Mouse (Mus musculus): ENCODE results near the gene Pgbd5. TPM values are rescaled to one million over a fixed set of nuclear protein-coding genes. Genes with fewer than 3 reads are reported as not detected.

The Pgbd5 gene
- polyA plus RNA-seq, 2 experiments from 2014 or later: not detected

GRCm38 (mm10) chr8:124391191-124391590, 48.3 kb downstream of the Pgbd5 start:
- no peak for ATAC-seq

- no peak for ATAC-seq
Measured at GRCm38 (mm10) chr8:124389495-124389894, 50.0 kb downstream of the Pgbd5 start.

GRCm38 (mm10) chr8:124386225-124386899, 53.1 kb downstream of the Pgbd5 start:
- no peak for ATAC-seq

- ATAC-seq: no peak
Measured at GRCm38 (mm10) chr8:124384336-124384735, 55.1 kb downstream of the Pgbd5 start.

GRCm38 (mm10) chr8:124382235-124382634, 57.2 kb downstream of the Pgbd5 start:
- ATAC-seq: no peak

GRCm38 (mm10) chr8:124379289-124379688, 60.2 kb downstream of the Pgbd5 start:
- ATAC-seq: no peak

GRCm38 (mm10) chr8:124376406-124376805, 63.1 kb downstream of the Pgbd5 start:
- no peak for ATAC-seq

GRCm38 (mm10) chr8:124375727-124376126, 63.7 kb downstream of the Pgbd5 start:
- no peak for ATAC-seq

- no peak for ATAC-seq
Measured at GRCm38 (mm10) chr8:124375168-124375567, 64.3 kb downstream of the Pgbd5 start.

GRCm38 (mm10) chr8:124373753-124374152, 65.7 kb downstream of the Pgbd5 start:
- no peak for ATAC-seq

- peak; percentile 60 for ATAC-seq
Measured at GRCm38 (mm10) chr8:124371410-124372123, 67.9 kb downstream of the Pgbd5 start.

- no peak for ATAC-seq
Measured at GRCm38 (mm10) chr8:124370422-124371183, 68.9 kb downstream of the Pgbd5 start.

GRCm38 (mm10) chr8:124368213-124368612, 71.2 kb downstream of the Pgbd5 start:
- peak; percentile 65 for ATAC-seq

- no peak for ATAC-seq
Measured at GRCm38 (mm10) chr8:124363337-124363736, 76.1 kb downstream of the Pgbd5 start.

- no peak for ATAC-seq
Measured at GRCm38 (mm10) chr8:124362589-124362988, 76.9 kb downstream of the Pgbd5 start.

- no peak for ATAC-seq
Measured at GRCm38 (mm10) chr8:124361773-124362427, 77.6 kb downstream of the Pgbd5 start.

- ATAC-seq: no peak
Measured at GRCm38 (mm10) chr8:124360911-124361310, 78.5 kb downstream of the Pgbd5 start.

- no peak for ATAC-seq
Measured at GRCm38 (mm10) chr8:124351636-124352035, 87.8 kb downstream of the Pgbd5 start.

- ATAC-seq: peak; percentile 38
Measured at GRCm38 (mm10) chr8:124349663-124350062, 89.8 kb downstream of the Pgbd5 start.

- no peak for ATAC-seq
Measured at GRCm38 (mm10) chr8:124348087-124348486, 91.4 kb downstream of the Pgbd5 start.

GRCm38 (mm10) chr8:124346852-124347523, 92.5 kb downstream of the Pgbd5 start:
- peak; percentile 73 for ATAC-seq

- no peak for ATAC-seq
Measured at GRCm38 (mm10) chr8:124345098-124345497, 94.4 kb downstream of the Pgbd5 start.

Measured in CD4-positive, CD25-positive, alpha-beta regulatory T cell, adult 4 months (primary cell).